Mouse (Mus musculus) E14TG2a.4 (cell line): ENCODE measurements around the gene Cuedc2.

Experiments used
- CTCF ChIP-seq: conservative IDR thresholded peaks from 2 replicates; pipeline ENCODE4 v1.5.1; 2014; ENCODE audit warnings: low read length
- NANOG ChIP-seq: IDR thresholded peaks from 2 replicates; pipeline ENCODE4 v1.6.1; 2014; ENCODE audit warnings: borderline replicate concordance, low read length, mixed read lengths
- POU5F1 ChIP-seq: IDR thresholded peaks from 2 replicates; pipeline ENCODE4 v1.6.1; 2014; ENCODE audit warnings: low read length, borderline replicate concordance

DNA sequence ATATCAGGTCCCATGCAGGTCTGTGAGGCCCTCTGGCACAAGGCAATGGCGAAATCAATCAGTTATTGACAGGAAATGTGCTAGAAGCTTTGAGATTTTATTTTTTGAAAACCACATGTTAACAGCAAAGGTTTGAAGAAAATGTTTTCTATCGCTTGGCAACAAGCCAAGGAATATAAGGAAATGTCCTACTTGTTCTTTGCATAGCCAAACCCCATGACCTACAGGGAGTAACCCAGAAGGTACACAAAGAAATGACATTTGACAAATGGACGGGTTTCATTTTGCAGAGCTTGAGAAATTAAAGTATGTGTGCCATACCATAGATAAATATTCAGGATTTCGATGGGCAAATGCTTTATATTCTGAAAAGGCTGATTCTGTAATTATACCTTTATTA, 41.6 kb downstream of the Cuedc2 start:
- TF ChIP-seq CTCF = no peak
- no peak for TF ChIP-seq NANOG
- no peak for TF ChIP-seq POU5F1
